Mouse (Mus musculus): Measurements from ENCODE around the gene Kcnk16.
A peak's percentile ranks its signal among the peaks of the same experiment; 100 is the strongest.

The Kcnk16 gene

DNA sequence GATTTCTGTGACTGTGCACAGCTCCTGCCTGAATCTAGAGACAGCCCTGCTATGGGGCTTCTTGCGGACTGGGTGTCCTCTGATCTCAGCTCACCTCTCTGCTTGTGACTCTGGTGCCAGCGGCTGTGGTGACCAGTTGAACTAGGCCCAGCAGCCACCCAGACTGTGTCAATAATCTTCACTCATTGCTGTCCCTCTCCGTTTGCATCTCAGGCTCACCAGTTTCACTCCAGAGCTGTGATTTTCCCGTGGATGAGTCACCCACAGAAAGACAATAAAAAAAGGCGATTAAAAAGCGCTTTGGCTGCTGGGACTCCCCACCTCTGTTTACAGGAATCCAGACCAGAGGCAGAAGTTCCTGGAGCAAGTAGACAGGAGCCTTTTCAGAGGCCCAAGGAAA, 39.6 kb downstream of the Kcnk16 start:
- DNase-seq: no peak

DNA sequence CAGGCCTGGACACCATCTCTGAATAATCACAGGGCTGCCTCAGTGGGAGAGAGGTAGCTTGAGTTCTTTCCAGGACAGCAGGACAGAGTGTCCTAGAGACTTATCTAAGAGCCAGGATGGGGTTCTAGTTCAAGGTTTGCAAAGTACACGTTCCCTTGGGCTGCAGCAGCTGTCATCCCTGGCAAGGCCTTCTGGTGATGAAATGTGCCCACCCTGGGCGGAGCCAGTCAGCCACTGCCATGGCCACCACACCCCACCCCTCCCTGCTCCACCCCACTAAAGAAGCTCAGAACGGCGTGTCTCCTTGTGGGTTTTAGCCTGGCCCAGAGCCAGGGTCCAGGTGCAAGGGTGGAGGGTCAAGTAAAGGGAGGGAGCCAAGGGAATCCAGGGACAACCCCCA, 40.7 kb downstream of the Kcnk16 start:
- DNase-seq: peak; percentile 19

DNA sequence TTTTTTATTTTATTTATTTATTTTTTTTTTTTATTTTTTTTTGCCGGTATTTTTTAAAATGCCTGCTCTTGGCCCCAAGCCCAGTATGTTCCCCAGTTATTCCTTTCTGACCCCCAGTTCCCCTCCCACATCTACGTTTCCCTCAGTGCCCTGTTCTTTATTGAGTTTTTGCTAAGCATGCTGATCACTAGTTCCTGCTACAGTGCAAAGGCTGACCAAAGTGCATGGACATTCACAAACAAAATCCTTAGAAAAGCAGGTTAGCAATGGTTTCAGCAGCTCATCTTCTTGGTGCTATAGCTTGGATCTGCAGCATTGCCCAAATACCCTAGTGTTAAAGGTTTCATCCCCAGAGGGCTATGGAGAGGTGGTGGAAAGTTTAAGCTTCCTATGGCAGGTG, 42.0 kb downstream of the Kcnk16 start:
- no peak for DNase-seq

DNA sequence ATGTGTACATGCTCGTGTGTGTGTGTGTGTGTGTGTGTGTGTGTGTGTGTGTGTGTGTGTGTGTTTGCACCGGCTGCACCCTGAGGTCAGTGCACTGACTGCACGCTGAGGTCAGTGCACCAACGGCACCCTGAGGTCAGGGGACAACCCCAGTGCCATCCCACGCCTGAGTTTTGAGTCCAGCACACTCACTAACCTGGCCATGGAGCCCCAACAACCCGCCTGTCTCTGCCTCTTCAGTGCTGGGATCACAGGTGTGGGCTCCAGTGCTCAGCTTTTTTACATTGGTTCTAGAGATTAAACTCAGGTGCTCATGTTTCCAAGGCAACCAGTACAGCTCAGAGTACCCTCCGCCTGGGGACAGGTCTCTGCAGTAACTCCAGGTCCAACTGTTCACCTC, 42.5 kb downstream of the Kcnk16 start:
- no peak for DNase-seq

DNA sequence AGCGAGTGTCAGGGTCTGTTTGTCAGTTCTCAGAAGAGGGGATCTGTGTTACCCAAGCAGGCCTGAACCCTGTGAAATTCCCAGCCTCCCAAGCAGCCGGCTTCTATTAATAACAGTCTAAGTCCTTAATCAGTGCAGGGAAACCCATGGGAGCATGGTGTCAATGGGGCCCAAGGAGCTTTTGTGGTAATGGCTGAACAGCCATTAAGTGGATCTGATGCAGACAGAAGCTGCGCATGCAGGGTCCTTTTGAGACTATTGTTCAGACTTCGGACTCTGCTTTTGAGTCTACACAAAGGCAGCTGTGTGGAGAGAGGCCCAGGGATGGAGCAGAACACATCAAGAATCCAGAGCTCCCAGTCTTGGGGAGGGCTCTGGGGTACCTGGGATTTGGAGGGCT, 43.5 kb downstream of the Kcnk16 start:
- no peak for DNase-seq

DNA sequence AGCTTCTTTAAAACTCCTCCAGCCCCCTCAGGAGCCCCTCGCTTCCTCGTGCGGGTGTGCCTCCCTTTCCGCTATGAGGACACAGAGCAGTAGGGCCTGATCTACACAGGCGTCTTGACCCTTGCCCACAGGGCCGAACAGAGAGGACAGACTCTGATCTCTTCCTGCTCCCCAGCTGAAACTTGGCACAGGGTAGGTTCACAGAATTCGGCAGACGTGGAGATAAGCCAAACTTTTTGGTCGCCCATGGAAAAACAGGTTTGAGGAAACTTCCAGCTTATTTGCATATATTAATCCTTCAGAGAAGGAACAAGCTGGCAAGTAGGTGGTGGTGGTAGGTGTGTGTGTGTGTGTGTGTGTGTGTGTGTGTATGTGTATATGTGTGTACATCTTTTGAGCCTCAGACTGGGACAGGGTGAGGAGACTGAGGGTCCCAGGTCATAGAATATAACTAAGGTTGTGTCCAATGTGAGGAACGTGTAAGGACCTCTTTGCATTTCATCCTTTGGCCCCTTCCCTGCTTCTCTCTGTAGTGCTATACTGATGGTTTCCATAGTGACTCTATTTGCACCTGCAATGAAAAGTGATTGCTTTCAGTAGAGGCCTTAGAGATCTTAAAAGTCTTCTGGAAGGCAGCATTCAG, 44.3 kb downstream of the Kcnk16 start:
- DNase-seq: no peak

DNA sequence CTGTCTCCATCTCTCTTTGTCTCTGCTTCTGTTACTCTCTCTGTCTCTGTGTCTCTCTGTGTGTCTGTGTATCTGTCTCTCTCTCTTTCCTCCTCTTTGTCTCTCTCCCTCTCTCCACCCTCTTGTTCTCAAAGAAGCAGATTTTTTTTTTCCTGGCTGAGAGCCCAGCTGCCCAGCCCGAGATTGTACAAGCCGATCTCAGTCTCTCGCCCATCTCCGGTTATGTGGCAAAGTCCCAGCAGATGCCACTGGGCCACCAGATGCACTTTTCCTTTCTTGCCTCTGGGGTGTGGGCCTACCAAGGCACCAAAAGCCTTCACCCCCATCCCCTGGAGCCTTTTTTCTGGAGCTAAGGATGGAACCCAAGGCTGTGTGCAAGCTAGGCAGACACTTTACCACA, 44.8 kb downstream of the Kcnk16 start:
- no peak for DNase-seq

DNA sequence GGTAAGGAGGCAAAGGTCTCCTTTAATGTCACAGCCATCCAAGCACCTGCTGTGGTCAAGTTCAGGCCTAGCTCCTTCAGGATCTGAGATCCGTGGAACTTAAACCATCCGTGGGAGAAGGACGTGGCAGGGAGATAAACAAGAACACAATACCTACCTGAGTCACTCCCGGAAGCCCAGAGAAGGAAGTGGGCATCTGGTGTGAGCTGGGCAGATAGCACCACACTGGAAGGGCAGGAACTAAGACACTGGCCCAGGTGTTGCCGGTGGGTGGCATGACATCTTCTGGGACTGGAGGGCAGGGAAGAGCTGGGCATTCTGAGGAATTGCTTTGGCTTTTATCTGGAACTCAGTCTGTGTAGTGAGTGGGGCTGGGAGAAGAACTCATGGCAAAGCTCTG, 45.7 kb downstream of the Kcnk16 start:
- no peak for DNase-seq

DNA sequence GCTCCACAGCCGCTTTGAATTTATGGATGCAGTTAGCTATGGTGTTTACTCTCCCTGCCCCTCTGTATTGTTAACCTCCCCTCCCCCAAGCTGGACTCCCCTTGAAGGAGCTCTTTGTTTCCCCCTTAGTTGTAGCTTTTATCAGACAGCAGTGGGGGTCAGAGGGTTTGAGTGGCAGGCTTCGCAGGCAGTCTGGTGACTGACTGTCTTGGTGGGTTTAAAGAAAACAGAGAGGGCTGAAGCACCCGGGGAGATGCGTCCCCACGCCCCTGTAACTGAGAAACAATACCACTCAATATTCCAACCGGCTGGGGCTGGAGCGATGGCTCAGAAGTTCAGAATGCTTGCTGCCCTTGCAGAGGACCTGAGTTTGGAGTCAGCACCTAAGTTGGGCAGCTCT, 47.9 kb downstream of the Kcnk16 start:
- DNase-seq: no peak

DNA sequence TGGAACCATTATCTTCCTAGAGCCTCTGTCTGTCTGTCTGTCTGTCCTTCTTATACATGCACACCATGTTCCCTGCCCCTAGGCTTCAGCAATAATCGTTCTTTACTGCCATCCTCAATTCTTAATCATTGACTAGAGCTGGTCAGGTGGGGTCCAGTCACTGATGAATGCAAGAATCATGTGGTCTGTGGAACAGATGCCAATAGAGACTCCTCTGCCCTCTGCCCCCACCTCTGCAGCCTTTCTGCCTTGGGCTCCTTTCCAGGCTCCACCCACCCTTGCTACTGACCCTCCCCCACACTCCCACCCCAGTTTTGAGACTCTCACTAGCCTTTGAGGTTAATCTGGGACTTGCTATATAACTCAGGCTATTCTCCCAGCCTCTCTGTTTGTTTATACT, 49.1 kb downstream of the Kcnk16 start:
- DNase-seq: no peak

DNA sequence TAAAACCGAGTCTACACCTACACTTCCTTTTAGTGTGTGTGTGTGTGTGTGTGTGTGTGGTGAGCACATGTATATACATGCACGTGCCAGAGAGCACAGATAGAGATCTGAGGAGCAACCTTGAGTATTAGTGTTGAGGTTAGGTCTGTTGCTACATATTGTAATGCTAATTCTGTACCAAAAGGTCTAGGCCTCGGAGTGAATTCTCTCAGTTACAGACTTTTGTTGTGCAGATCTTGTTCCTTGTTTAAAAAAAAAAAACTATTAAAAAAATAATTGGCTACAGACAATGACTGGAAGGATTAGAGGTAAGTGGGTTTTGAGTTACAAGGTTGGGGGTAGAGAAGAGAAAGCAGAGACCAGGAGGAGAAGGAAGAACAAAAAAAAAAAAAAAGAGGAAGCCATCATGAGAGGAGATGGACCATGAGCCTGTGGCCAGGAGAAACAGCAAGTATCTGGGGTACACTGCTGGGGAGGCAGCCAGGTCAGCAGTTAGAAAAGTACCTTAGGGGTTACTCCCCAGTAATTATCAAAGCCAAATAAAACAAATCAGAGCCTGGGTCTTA, 51.6 kb downstream of the Kcnk16 start:
- DNase-seq: no peak

DNA sequence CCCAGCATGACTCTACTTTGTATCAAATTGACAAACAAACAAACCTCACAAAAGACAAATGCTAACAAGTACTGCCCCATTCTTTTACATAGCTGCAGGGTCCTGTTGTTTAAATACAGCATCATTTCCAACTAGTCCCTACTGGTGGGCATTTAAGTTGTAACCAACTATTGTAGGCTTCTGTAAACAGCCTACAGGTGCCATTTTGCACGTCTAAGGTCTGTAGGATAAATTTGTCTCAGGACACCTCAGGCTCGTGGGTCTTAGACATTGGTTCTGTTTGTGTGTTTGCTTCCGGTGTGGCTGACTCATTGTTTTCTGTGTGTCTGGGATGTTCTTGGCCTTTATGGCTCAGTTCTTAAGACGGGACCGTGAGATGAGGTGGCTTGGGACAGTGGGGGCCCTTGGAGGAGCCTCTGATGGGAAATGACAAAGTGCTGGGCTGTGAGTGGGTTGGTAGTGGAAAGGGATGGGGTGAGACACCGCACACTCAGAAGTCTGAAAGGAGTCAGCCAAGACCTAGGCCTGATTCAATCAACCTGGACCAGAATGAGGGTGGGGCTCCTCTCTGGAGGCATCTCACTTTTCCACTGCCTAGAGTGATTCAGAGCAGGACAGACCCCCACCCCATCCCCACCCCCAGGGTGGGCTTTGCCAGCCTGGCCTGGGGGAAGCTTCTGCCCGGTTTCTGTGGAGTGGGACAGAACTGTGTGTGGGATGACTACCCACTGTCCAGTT, 52.3 kb downstream of the Kcnk16 start:
- no peak for DNase-seq

DNA sequence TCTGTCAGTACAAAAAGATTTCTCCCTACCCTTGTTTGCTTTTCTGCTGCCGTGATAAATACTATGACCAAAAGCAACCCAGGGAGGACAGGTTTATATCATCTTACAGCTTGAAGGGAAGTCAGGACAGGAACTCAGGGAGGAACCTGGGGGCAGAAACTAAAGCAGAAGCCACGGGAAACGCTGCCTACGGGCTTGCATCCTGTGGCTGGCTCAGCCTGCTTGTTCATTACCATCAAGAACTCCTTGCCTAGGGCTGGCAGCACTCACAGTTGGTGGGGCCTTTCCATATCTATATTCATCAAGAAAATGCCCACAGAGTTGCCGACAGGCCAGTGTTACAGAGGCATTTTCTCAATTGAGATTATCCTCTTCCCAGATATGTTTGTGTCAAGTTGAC, 53.2 kb downstream of the Kcnk16 start:
- DNase-seq: no peak

DNA sequence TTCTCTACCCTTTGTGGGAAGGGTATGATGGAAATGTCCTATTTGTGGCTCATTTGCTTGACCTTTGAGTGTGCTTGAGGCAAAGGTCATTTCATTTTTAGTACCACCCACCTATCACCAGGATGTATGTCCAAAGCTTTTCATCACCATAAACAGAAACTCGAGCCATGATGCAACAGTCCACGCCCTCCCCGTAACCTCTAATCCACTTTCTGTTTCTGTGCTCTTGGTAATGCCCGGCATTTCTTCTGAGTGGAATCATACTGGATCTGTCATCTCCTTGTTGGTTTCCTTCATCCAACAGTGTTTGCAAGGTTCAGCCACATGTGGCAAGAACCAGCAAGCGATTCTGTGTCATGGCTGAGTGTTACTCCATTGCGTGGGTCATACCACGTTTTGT, 54.9 kb downstream of the Kcnk16 start:
- no peak for DNase-seq

DNA sequence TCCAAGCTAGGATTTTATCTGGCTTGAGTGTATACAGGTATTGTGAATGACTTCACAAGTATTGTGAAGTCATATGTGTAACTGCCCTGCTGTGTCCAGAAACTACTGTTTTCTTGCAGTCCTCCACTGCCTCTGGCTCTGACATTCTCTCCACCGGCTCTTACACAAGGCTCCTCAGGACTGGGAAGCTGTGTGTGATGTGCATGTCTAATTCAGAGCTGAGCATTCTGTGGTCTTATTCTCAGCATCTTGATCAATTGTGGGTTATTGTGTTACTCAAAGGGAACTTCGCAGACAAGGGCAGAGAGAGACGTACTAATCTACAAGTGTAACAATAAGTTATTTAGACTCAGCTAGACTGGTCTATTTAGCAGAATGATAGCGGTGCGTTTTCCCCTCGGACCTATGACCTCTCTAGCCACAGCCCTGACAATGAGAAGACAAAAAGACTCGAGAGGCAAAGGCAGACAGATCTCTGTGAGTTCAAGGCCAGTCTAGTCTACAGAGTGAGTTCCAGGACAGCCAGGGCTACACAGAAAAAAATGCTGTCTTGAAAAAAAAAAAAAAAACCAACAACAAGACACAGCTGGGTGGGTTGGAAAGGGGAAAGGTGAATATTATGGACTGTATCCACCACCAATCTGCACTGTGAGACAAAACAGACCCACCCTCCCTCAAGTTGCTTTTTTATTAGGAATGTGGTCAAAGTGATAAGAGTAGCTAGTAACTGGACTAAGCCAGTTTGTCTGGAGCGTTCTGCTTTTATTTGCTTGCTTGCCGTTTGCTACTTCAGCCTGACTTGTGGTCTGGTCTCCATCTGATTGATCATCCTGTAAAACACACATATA, 57.0 kb downstream of the Kcnk16 start:
- DNase-seq: no peak
